14 mouse cellular contexts compared by ENCODE assay signal in the genomic region with DNA sequence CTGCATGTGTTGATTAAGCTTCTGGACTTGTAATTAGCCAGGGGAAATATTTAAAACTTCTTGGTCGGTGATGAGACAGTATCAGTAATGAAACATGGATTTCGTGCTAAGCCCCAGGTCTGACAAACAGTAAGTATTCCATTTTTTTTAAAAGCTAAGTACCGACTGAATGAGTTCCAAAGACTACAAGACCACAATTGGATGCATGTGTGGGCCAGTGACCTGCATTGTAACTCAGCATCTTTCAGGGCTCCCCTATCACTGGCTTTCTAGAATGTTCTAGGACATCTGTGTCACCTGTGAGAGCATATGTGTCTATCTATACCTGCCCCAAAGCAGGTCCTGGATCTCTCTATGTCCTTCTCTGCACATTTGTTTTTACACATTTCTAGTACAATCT. TPM values are rescaled to one million over a fixed set of nuclear protein-coding genes. Genes with fewer than 3 reads are reported as not detected.
DNase-seq lines count a peak whose midpoint lies in the region; ATAC-seq and TF ChIP-seq lines count a peak whose summit lies in the region.
"Had no signal": no experiment of that assay in that cellular context is flagged by ENCODE, and none has a peak within 500 bp of the region (broad histone marks: within the 10 kb centered on the region; RNA-seq: fewer than 3 reads in every experiment).

No protein-coding gene starts in this region.

- peak overlapping the region; percentile 56; the same call in 1 of the 2 replicates for H3K4me2 ChIP-seq in kidney, postnatal 0 days (ENCODE audit: low read length)
- no peak overlapping the region for H3K4me2 ChIP-seq in kidney, embryonic 16.5 days (replicated peaks; ENCODE audit: low read depth, low read length)
- peak overlapping the region; percentile 51; the same call in 1 of the 2 replicates for H3K4me2 ChIP-seq in stomach, embryonic 14.5 days (replicated peaks; ENCODE audit: low read depth, low read length)
- H3K4me2 ChIP-seq: liver, embryonic 12.5 days had no signal

- 79% methylated on average over 3 of the region's 3 CpGs for WGBS in heart, embryonic 10.5 days
- WGBS in kidney, postnatal 0 days: 48% methylated on average over 3 of the region's 3 CpGs
- whole genome bisulfite sequencing in kidney, embryonic 16.5 days: 56% methylated on average over 3 of the region's 3 CpGs
- 68% methylated on average over 3 of the region's 3 CpGs for WGBS in stomach, embryonic 14.5 days

- H3K9ac ChIP-seq in kidney, postnatal 0 days (ENCODE audit: low read depth, low read length): no peak overlapping the region
- H3K9ac ChIP-seq in kidney, embryonic 16.5 days (replicated peaks; ENCODE audit: low read length): no peak overlapping the region
- H3K9ac ChIP-seq in stomach, embryonic 14.5 days (replicated peaks; ENCODE audit: low read depth, low read length): no peak overlapping the region
- H3K9ac ChIP-seq: liver, embryonic 12.5 days; neural tube, embryonic 12.5 days had no signal

- no peaks in the 10 kb centered on the region for H3K36me3 ChIP-seq in heart, embryonic 10.5 days
- H3K36me3 ChIP-seq in kidney, postnatal 0 days (ENCODE audit: insufficient read depth, low read length): no peaks in the 10 kb centered on the region
- H3K36me3 ChIP-seq in kidney, embryonic 16.5 days (ENCODE audit: insufficient read depth, low read length): no peaks in the 10 kb centered on the region
- no peaks in the 10 kb centered on the region for H3K36me3 ChIP-seq in stomach, embryonic 14.5 days (ENCODE audit: control insufficient read depth, insufficient read depth, low read length)
- H3K36me3 ChIP-seq: liver, embryonic 12.5 days; neural tube, embryonic 12.5 days had no signal

- H3K27me3 ChIP-seq in heart, embryonic 10.5 days (ENCODE audit: insufficient read depth, poor library complexity, severe bottlenecking): no peaks in the 10 kb centered on the region
- H3K27me3 ChIP-seq in kidney, postnatal 0 days (ENCODE audit: insufficient read depth, low read length): no peaks in the 10 kb centered on the region
- H3K27me3 ChIP-seq in kidney, embryonic 16.5 days (ENCODE audit: insufficient read depth, low read length): no peaks in the 10 kb centered on the region
- no peaks in the 10 kb centered on the region for H3K27me3 ChIP-seq in stomach, embryonic 14.5 days (ENCODE audit: control insufficient read depth, insufficient read depth, low read length)
- H3K27me3 ChIP-seq: liver, embryonic 12.5 days; neural tube, embryonic 12.5 days had no signal

- peak overlapping the region; percentile 92 for H3K27ac ChIP-seq in heart, embryonic 10.5 days
- peak overlapping the region; percentile 68; the same call in 1 of the 2 replicates for H3K27ac ChIP-seq in kidney, postnatal 0 days
- H3K27ac ChIP-seq in kidney, embryonic 16.5 days (ENCODE audit: low read length): no peak overlapping the region; the same call in 1 of the 2 replicates
- H3K27ac ChIP-seq in brown adipose tissue, adult 24 weeks (replicated peaks; ENCODE audit: low read depth, low read length): peak overlapping the region; percentile 15; the same call in 1 of the 2 replicates
- H3K27ac ChIP-seq in stomach, embryonic 14.5 days (ENCODE audit: low read length): peak overlapping the region; percentile 86
- H3K27ac ChIP-seq: layer of hippocampus, adult 2 months; liver, embryonic 12.5 days; neural tube, embryonic 12.5 days had no signal

- TF ChIP-seq CTCF in kidney, postnatal 0 days (IDR thresholded peaks at IDR 0.05; ENCODE audit: low read depth): no peak

- H3K4me1 ChIP-seq in heart, embryonic 10.5 days: peaks cover 40% of the 10 kb centered on the region
- no peaks in the 10 kb centered on the region for H3K4me1 ChIP-seq in kidney, postnatal 0 days (replicated peaks; ENCODE audit: insufficient read depth, low read length)
- H3K4me1 ChIP-seq in kidney, embryonic 16.5 days (ENCODE audit: insufficient read depth, low read length): peaks cover 26% of the 10 kb centered on the region
- no peaks in the 10 kb centered on the region for H3K4me1 ChIP-seq in brown adipose tissue, adult 24 weeks (ENCODE audit: control insufficient read depth, insufficient read depth, insufficient read length, low read length)
- H3K4me1 ChIP-seq in stomach, embryonic 14.5 days (ENCODE audit: control insufficient read depth, insufficient read depth, low read length): peaks cover 20% of the 10 kb centered on the region

- no peak for ATAC-seq in kidney, postnatal 0 days (replicated peaks; ENCODE audit: low FRiP score, low read depth)
- no peak for ATAC-seq in kidney, embryonic 16.5 days (ENCODE audit: low FRiP score, low TSS enrichment)
- ATAC-seq in stomach, embryonic 14.5 days (ENCODE audit: insufficient number of reproducible peaks, insufficient read depth, low FRiP score, low read depth): no peak
- ATAC-seq: liver, embryonic 12.5 days; midbrain, embryonic 16.5 days had no signal

- H3K4me3 ChIP-seq in heart, embryonic 10.5 days: no peak overlapping the region
- no peak overlapping the region for H3K4me3 ChIP-seq in kidney, postnatal 0 days (replicated peaks; ENCODE audit: low read depth, low read length)
- H3K4me3 ChIP-seq in kidney, embryonic 16.5 days (ENCODE audit: low read length): no peak overlapping the region
- no peak overlapping the region for H3K4me3 ChIP-seq in brown adipose tissue, adult 24 weeks (ENCODE audit: insufficient read depth, low read depth, low read length)
- H3K4me3 ChIP-seq in stomach, embryonic 14.5 days (ENCODE audit: low read depth, low read length): no peak overlapping the region
- H3K4me3 ChIP-seq: liver, embryonic 12.5 days; neural tube, embryonic 12.5 days had no signal

- DNase-seq in heart, embryonic 10.5 days (ENCODE audit: low spot score): no peak
- no peak for DNase-seq in heart, adult 8-10 months (ENCODE audit: low spot score)
- DNase-seq in kidney, postnatal 0 days (ENCODE audit: low spot score): no peak
- no peak for DNase-seq in cerebellum, postnatal 25 days
- DNase-seq: adrenal gland, postnatal 14 days; cerebellum, postnatal 10 days; thymus, postnatal 25 days had no signal

- no peaks in the 10 kb centered on the region for H3K9me3 ChIP-seq in heart, embryonic 10.5 days
- no peaks in the 10 kb centered on the region for H3K9me3 ChIP-seq in kidney, postnatal 0 days (replicated peaks; ENCODE audit: low read length)
- no peaks in the 10 kb centered on the region for H3K9me3 ChIP-seq in kidney, embryonic 16.5 days (ENCODE audit: low read length)
- no peaks in the 10 kb centered on the region for H3K9me3 ChIP-seq in stomach, embryonic 14.5 days (ENCODE audit: control insufficient read depth, low read depth, low read length)
- H3K9me3 ChIP-seq: liver, embryonic 12.5 days; neural tube, embryonic 12.5 days had no signal

RNA-seq across cellular contexts. Expression of a gene that starts 1.0 kb away (rescaled TPM):
- polyA plus RNA-seq in heart, embryonic 10.5 days (2016; fragmentation: Nextera tagmentation; extraction: Ambion mirVana): 123 and 189 TPM in 2 replicates
- total RNA-seq in heart, adult 8-10 months (2022): 10 to 100 TPM; 38.7 to 48.1 (median 43.9) TPM
- 233 and 263 TPM in 2 replicates for polyA plus RNA-seq in kidney, postnatal 0 days (2015; fragmentation: Nextera tagmentation; extraction: Ambion mirVana)
- polyA plus RNA-seq in kidney, embryonic 16.5 days (2015; fragmentation: Nextera tagmentation; extraction: Ambion mirVana): 238 and 243 TPM in 2 replicates
- 37.2 and 65.2 TPM in 2 replicates for polyA plus RNA-seq in brown adipose tissue, adult 24 weeks (2012; ENCODE audit: insufficient read depth, insufficient read length, missing spikeins)
- 366 and 368 TPM in 2 replicates for polyA plus RNA-seq in stomach, embryonic 14.5 days (2014; fragmentation: Nextera tagmentation; extraction: Ambion mirVana)
